Mouse (Mus musculus) hindbrain, postnatal 0 days (tissue): Measurements from ENCODE around the gene Btrc. TPM values are rescaled to one million over a fixed set of nuclear protein-coding genes. Genes with fewer than 3 reads are reported as not detected.
"Not testable (repeated sequence)": the region's sequence is repeated elsewhere in the genome, so short reads cannot be mapped to it uniquely, and the experiment has no call there.

Experiments used
- ATAC-seq: fragments of 200-750 bp; cut with Nextera tagmentation; 2 replicates; pipeline ENCODE4 v1.8.0; 2017; ENCODE audit warnings: mild to moderate bottlenecking, moderate TSS enrichment, moderate library complexity
- DNase-seq: peaks from one replicate; pipeline ENCODE4 v3.0.0-alpha.2; 2015; ENCODE audit warnings: low spot score
- H3K27ac ChIP-seq: fragments of 300-500 bp; sonication (generic); 2 replicates; pipeline ENCODE4 v1.5.1; 2014; ENCODE audit warnings: mild to moderate bottlenecking
- H3K27me3 ChIP-seq: fragments of 300-500 bp; sonication (generic); 2 replicates; pipeline ENCODE4 v1.6.1; 2014; ENCODE audit warnings: low read length, mixed read lengths; ENCODE audit not compliant: insufficient read depth
- H3K36me3 ChIP-seq: fragments of 300-500 bp; sonication (generic); 2 replicates; pipeline ENCODE4 v1.6.1; 2014; ENCODE audit warnings: low read length, mixed read lengths; ENCODE audit not compliant: insufficient read depth
- H3K4me1 ChIP-seq: fragments of 300-500 bp; sonication (generic); 2 replicates; pipeline ENCODE4 v1.6.1; 2014; ENCODE audit warnings: antibody characterized with exemption, low read length, mixed read lengths; ENCODE audit not compliant: insufficient read depth
- H3K4me2 ChIP-seq: fragments of 300-500 bp; sonication (generic); 2 replicates; pipeline ENCODE4 v1.6.1; 2014; ENCODE audit warnings: low read depth, mild to moderate bottlenecking, low read length, moderate library complexity, mixed read lengths
- H3K4me3 ChIP-seq: fragments of 300-500 bp; sonication (generic); 2 replicates; pipeline ENCODE4 v1.5.1; 2014; ENCODE audit warnings: low read length
- H3K9ac ChIP-seq: fragments of 300-500 bp; sonication (generic); replicated peaks from 2 replicates; pipeline ENCODE4 v1.6.1; 2014; ENCODE audit warnings: mild to moderate bottlenecking, low read length, moderate library complexity, mixed read lengths
- H3K9me3 ChIP-seq: fragments of 300-500 bp; sonication (generic); 2 replicates; pipeline ENCODE4 v1.6.1; 2016; ENCODE audit warnings: low read length, mixed read lengths
- CTCF ChIP-seq: IDR thresholded peaks from 2 replicates; pipeline ENCODE4 v1.5.1; 2016; ENCODE audit warnings: antibody characterized with exemption, control low read depth, low read depth
- WGBS: fragments of 180-500 bp; shearing (Covaris S2); extraction: QIAGEN DNeasy Blood & Tissue Kit; methylation state at CpG from one replicate; pipeline ENCODE4 v1.1.7; 2014; 5-methylcytosine and 5-hydroxymethylcytosine counted together
- polyA plus RNA-seq: library from polyadenylated mRNA; unstranded; fragments of >200 nt; fragmentation: Nextera tagmentation; extraction: Ambion mirVana; gene quantifications from 2 replicates; pipeline ENCODE4 v1.2.1, GENCODE M21; 2015
- total RNA-seq: library from RNA; depleted of rRNA; stranded (reverse); fragments of >200 nt; gene quantifications from 2 replicates; pipeline ENCODE4 v1.2.3, GENCODE M21; 2014

Gene Btrc
- total and polyA plus RNA-seq, 2 experiments from 2014 or later: 47.9 to 55.3 TPM

GRCm38 (mm10) chr19:45544152-45544924 is 180.8 kb downstream of the Btrc start:
- Histone ChIP-seq H3K9ac (0 out of 2 replicates have a peak overlapping the region, but pooled peaks have one; percentile 28), H3K4me3 (peak overlapping the region; percentile 33), H3K9me3 (no peaks in the 10 kb centered on the region), H3K27me3 (peaks cover 15% of the 10 kb centered on the region), H3K4me1 (peaks cover 8% of the 10 kb centered on the region), H3K36me3 (no peaks in the 10 kb centered on the region), H3K27ac (no peak overlapping the region), H3K4me2 (peak overlapping the region; percentile 82)
- TF ChIP-seq CTCF: no peak
- DNase-seq: no peak
- no peak for ATAC-seq
- WGBS: 2% methylated on average over 22 of the region's 26 CpGs

DNA sequence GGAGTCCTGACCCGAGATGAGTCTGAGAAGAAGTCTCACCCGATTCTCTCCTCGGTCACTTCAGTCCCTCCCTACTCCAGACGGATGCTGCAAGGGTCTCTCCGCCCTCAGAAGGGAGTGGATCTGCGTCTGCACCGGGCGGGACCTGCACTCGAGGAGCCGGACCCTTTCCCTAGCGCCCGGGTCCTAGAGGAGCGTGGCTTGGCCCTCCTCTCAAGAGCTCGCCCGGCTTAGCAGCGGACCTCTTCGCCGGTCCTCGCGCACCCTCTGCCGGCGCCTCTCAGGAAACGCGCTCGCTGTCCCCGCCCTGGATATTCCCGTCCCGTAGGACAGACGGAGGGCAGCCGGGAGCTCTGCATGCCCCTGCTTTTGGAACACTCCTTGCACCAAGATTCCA is 181.4 kb downstream of the Btrc start:
- WGBS: 0% methylated on average over 30 of the region's 30 CpGs
- peak; percentile 90 for DNase-seq
- Histone ChIP-seq H3K9me3 (no peaks in the 10 kb centered on the region), H3K4me1 (peaks cover 8% of the 10 kb centered on the region), H3K4me3 (peak overlapping the region; percentile 33), H3K9ac (0 out of 2 replicates have a peak overlapping the region, but pooled peaks have one; percentile 28), H3K27ac (no peak overlapping the region), H3K36me3 (no peaks in the 10 kb centered on the region), H3K4me2 (peak overlapping the region; percentile 82), H3K27me3 (peaks cover 15% of the 10 kb centered on the region)
- peak; percentile 95 for TF ChIP-seq CTCF
- peak; percentile 68 for ATAC-seq

GRCm38 (mm10) chr19:45548196-45548595 is 184.7 kb downstream of the Btrc start:
- ATAC-seq: not testable (repeated sequence)

GRCm38 (mm10) chr19:45549128-45549915 is 185.8 kb downstream of the Btrc start:
- no peak overlapping the region for H3K4me3 ChIP-seq
- WGBS: 52% methylated on average over 23 of the region's 23 CpGs
- no peaks in the 10 kb centered on the region for H3K36me3 ChIP-seq
- H3K27me3 ChIP-seq: no peaks in the 10 kb centered on the region
- H3K27ac ChIP-seq: no peak overlapping the region
- H3K4me1 ChIP-seq: no peaks in the 10 kb centered on the region
- no peak for TF ChIP-seq CTCF
- H3K4me2 ChIP-seq: no peak overlapping the region
- H3K9ac ChIP-seq: no peak overlapping the region
- ATAC-seq: no peak
- DNase-seq: no peak
- no peaks in the 10 kb centered on the region for H3K9me3 ChIP-seq

More at GRCm38 (mm10) chr19:45548196-45548595, 184.7 kb downstream of the Btrc start:
- not testable (repeated sequence) for H3K9ac ChIP-seq, H3K27me3 ChIP-seq, H3K27ac ChIP-seq, H3K9me3 ChIP-seq, H3K4me1 ChIP-seq, H3K36me3 ChIP-seq, H3K4me3 ChIP-seq, H3K4me2 ChIP-seq, DNase-seq

DNA sequence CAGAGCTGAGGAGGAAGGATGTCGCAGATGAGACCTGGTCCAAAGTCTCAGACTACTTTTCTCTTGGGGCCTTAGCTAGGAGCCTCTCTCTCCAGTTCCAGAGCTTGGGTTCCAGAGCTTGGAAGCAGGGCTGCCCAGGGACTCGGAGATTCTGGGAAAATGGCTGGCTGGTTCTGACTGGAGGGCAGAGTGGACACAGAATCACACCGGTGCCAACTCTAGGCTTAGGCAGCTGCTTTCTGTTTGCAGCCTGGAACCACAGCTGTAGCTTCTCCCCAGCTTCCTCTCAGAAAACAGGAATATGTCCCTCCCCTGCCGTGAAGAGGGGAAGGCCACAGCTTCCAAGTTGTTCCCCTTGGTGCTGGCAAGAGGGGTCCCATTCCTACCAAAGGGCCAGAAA is 186.4 kb downstream of the Btrc start:
- no peak for TF ChIP-seq CTCF
- no peak overlapping the region for H3K27ac ChIP-seq
- WGBS: 83% methylated on average over 4 of the region's 4 CpGs

GRCm38 (mm10) chr19:45552187-45552586 is 188.7 kb downstream of the Btrc start:
- H3K4me3 ChIP-seq: no peak overlapping the region
- no peak overlapping the region for H3K4me2 ChIP-seq
- no peaks in the 10 kb centered on the region for H3K9me3 ChIP-seq
- no peaks in the 10 kb centered on the region for H3K4me1 ChIP-seq
- TF ChIP-seq CTCF: no peak
- no peak overlapping the region for H3K9ac ChIP-seq
- 0 out of 2 replicates have a peak, but pooled peaks cover 4% of the 10 kb centered on the region for H3K36me3 ChIP-seq
- no peaks in the 10 kb centered on the region for H3K27me3 ChIP-seq
- DNase-seq: no peak
- H3K27ac ChIP-seq: no peak overlapping the region
- 77% methylated on average over 6 of the region's 6 CpGs for WGBS
- no peak for ATAC-seq

More for the DNA sequence above, 186.4 kb downstream of the Btrc start:
- Histone ChIP-seq H3K4me1 (no peaks in the 10 kb centered on the region), H3K4me2 (no peak overlapping the region), H3K4me3 (no peak overlapping the region), H3K9ac (no peak overlapping the region), H3K27me3 (no peaks in the 10 kb centered on the region), H3K36me3 (0 out of 2 replicates have a peak, but pooled peaks cover 3% of the 10 kb centered on the region), H3K9me3 (no peaks in the 10 kb centered on the region)
- DNase-seq: no peak
- no peak for ATAC-seq
